Mouse (Mus musculus) stomach, embryonic 15.5 days (tissue): ENCODE results near the gene Gm20388. TPM values are rescaled to one million over a fixed set of nuclear protein-coding genes. Genes with fewer than 3 reads are reported as not detected.

Experiments used
- ATAC-seq: fragments of 200-750 bp; cut with Nextera tagmentation; 2 replicates; pipeline ENCODE4 v1.8.0; 2017; ENCODE audit warnings: low read depth, moderate number of reproducible peaks, moderate TSS enrichment; ENCODE audit not compliant: insufficient read depth, low FRiP score
- H3K27ac ChIP-seq: fragments of 300-500 bp; sonication (generic); 2 replicates; pipeline ENCODE4 v1.5.1; 2015; ENCODE audit warnings: mild to moderate bottlenecking, inconsistent platforms
- H3K27me3 ChIP-seq: fragments of 300-500 bp; sonication (generic); replicated peaks from 2 replicates; pipeline ENCODE4 v1.6.1; 2015; ENCODE audit warnings: inconsistent platforms
- H3K36me3 ChIP-seq: fragments of 300-500 bp; sonication (generic); 2 replicates; pipeline ENCODE4 v1.6.1; 2015; ENCODE audit warnings: inconsistent platforms
- H3K4me1 ChIP-seq: fragments of 300-500 bp; sonication (generic); 2 replicates; pipeline ENCODE4 v1.6.1; 2015; ENCODE audit warnings: inconsistent platforms
- H3K4me2 ChIP-seq: fragments of 300-500 bp; sonication (generic); 2 replicates; pipeline ENCODE4 v1.6.1; 2015; ENCODE audit warnings: mild to moderate bottlenecking, inconsistent platforms
- H3K4me3 ChIP-seq: fragments of 300-500 bp; sonication (generic); replicated peaks from 2 replicates; pipeline ENCODE4 v1.5.1; 2015; ENCODE audit warnings: inconsistent platforms
- H3K9ac ChIP-seq: fragments of 300-500 bp; sonication (generic); 2 replicates; pipeline ENCODE4 v1.6.1; 2015; ENCODE audit warnings: inconsistent platforms
- H3K9me3 ChIP-seq: fragments of 300-500 bp; sonication (generic); 2 replicates; pipeline ENCODE4 v1.6.1; 2016; ENCODE audit warnings: inconsistent platforms
- WGBS: fragments of 180-500 bp; shearing (Covaris S2); methylation state at CpG from one replicate; pipeline ENCODE4 v1.1.7; 2015; 5-methylcytosine and 5-hydroxymethylcytosine counted together
- polyA plus RNA-seq: library from polyadenylated mRNA; unstranded; fragments of >200 nt; fragmentation: Nextera tagmentation; extraction: Ambion mirVana; gene quantifications from 2 replicates; pipeline ENCODE4 v1.2.1, GENCODE M21; 2015

The Gm20388 gene
- polyA plus RNA-seq, 1 experiment from 2014 or later = not detected

GRCm38 (mm10) chr8:122216433-122216832 is 2305.8 kb downstream of the Gm20388 start:
- Histone ChIP-seq H3K4me3 (no peak overlapping the region), H3K4me1 (0 out of 2 replicates have a peak, but pooled peaks cover 3% of the 10 kb centered on the region), H3K27me3 (no peaks in the 10 kb centered on the region), H3K9ac (no peak overlapping the region), H3K36me3 (no peaks in the 10 kb centered on the region), H3K9me3 (no peaks in the 10 kb centered on the region), H3K4me2 (no peak overlapping the region), H3K27ac (no peak overlapping the region)
- no peak for ATAC-seq
- 64% methylated on average over 6 of the region's 6 CpGs for WGBS

DNA sequence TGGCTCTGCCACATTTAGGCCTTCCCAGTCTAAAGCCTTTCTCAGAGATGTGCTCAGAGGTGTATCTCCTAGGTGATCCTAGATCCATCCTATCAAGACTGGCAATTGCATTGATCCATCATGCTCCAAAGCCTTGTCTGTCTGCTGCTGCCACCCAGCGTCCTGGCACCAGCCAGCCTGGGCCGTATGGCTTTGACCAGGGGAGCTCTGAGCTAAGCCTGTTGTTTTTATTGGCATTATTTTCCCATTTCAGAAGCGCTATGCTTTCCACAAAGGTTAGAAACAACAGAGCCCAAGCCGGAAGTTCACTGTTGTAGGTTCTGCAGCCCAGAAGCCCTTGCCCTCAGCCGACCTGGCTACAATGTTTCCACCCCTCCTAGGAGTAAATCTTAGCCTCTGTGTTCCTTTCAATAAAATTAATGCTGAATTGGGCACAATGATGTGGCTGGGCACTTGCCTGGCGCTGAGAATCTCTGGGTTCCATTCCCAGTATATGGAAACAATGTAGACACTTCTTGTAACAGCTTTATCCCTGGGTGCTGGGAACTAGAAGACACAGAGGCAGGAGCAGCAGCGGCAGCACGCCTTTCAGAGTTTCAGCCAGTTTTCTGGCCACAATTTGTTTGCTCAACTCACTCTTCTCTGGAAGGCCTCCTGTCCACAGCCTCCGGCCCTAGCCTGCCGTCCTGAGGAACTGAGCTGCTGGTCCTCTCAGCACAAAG is 2307.0 kb downstream of the Gm20388 start:
- 70% methylated on average over 10 of the region's 10 CpGs for WGBS
- Histone ChIP-seq H3K4me3 (no peak overlapping the region), H3K36me3 (no peaks in the 10 kb centered on the region), H3K9me3 (no peaks in the 10 kb centered on the region), H3K4me1 (0 out of 2 replicates have a peak, but pooled peaks cover 3% of the 10 kb centered on the region), H3K9ac (no peak overlapping the region), H3K27me3 (no peaks in the 10 kb centered on the region), H3K4me2 (no peak overlapping the region), H3K27ac (no peak overlapping the region)
- ATAC-seq = no peak

DNA sequence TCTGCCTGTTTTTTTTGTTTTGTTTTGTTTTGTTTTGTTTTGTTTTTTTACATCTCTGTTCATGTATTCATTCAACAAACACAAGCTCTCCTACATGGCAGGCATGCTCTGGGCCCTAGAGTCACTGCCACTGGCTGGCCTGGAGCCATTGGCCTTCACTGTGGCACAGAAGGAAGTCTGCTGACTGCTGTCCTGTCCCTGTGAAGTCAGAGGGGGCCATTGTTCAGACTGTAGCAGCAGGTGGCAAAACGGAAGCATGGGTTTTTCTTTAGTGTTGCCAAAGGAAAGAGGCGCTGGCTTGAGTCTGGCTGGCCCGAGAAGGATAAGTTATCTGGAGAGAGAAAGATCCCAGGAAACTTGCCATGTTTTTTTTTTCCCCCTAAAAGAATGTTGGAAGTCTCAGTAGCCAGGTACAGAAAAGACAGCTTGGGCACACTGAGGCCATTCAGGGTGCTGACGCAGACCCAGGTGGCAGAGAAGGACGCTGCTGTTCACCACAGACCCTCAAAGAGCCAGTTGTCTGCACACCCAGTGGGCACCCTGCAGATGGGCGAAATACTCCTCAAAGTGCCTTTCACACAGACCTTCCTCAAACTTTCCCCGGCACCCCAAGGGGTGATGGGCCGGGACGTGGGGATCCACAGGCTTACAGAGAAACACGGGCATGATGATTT is 2313.5 kb downstream of the Gm20388 start:
- no peak overlapping the region for H3K27ac ChIP-seq
- H3K9ac ChIP-seq = no peak overlapping the region
- no peaks in the 10 kb centered on the region for H3K36me3 ChIP-seq
- ATAC-seq = no peak
- H3K27me3 ChIP-seq = peaks cover 12% of the 10 kb centered on the region
- no peaks in the 10 kb centered on the region for H3K4me1 ChIP-seq
- H3K9me3 ChIP-seq = no peaks in the 10 kb centered on the region
- WGBS = 77% methylated on average over 10 of the region's 10 CpGs
- no peak overlapping the region for H3K4me3 ChIP-seq
- no peak overlapping the region for H3K4me2 ChIP-seq

- Histone ChIP-seq H3K9ac (no peak overlapping the region), H3K27ac (no peak overlapping the region), H3K27me3 (peaks cover 18% of the 10 kb centered on the region), H3K9me3 (no peaks in the 10 kb centered on the region), H3K36me3 (no peaks in the 10 kb centered on the region), H3K4me2 (no peak overlapping the region), H3K4me1 (0 out of 2 replicates have a peak, but pooled peaks cover 1% of the 10 kb centered on the region), H3K4me3 (no peak overlapping the region)
- WGBS = 70% methylated on average over 6 of the region's 6 CpGs
- ATAC-seq = peak; percentile 58
These were observed 2314.0 kb downstream of the Gm20388 start for GRCm38 (mm10) chr8:122224650-122225022.

DNA sequence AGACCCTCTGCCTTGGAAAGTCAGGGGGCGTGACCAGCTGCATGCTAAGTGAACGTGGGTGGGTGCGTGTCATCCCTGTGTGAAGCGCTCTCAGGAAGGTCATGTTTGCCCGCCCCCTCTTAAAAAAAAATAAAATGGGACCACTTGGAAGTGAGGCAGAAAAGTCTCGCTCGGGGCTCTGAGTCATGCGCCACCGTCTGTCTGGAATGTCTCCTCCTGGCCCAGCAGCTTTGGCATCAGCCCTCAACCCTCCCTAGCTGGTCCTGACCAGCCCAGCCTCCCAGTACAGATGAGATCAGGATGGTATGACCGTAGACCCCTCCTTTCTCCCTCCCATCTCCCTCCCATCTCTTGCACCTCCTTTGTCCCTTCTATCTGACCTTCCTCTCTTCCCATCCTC is 2314.8 kb downstream of the Gm20388 start:
- H3K27ac ChIP-seq = no peak overlapping the region
- H3K27me3 ChIP-seq = peaks cover 23% of the 10 kb centered on the region
- H3K4me3 ChIP-seq = no peak overlapping the region
- H3K4me2 ChIP-seq = no peak overlapping the region
- H3K4me1 ChIP-seq = 0 out of 2 replicates have a peak, but pooled peaks cover 6% of the 10 kb centered on the region
- 55% methylated on average over 10 of the region's 10 CpGs for WGBS
- no peaks in the 10 kb centered on the region for H3K9me3 ChIP-seq
- no peak for ATAC-seq
- no peak overlapping the region for H3K9ac ChIP-seq
- H3K36me3 ChIP-seq = no peaks in the 10 kb centered on the region

DNA sequence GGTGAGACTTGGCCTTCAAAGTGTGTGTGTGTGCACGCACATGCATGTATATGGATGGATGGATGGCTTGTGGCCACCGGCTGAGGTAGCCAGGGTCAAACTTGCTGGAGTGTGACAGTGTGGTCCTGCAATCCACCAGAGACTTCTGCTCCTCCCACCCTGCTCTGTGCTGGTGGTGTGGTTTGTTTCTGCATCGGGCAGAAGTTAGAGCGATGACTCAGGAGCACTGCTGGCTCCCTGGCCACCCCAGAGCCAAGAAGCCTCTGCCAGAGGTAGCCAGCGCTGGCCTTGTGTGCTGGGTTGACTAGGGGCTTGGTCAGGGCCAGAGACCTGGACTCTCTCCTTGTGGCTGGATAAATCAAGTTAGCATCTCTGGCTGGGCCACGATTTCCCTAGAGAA is 2316.7 kb downstream of the Gm20388 start:
- WGBS = 77% methylated on average over 6 of the region's 6 CpGs
- Histone ChIP-seq H3K4me3 (no peak overlapping the region), H3K9me3 (no peaks in the 10 kb centered on the region), H3K36me3 (no peaks in the 10 kb centered on the region), H3K4me1 (peaks cover 16% of the 10 kb centered on the region; the same call in 1 of the 2 replicates), H3K4me2 (no peak overlapping the region), H3K27ac (no peak overlapping the region), H3K27me3 (peaks cover 39% of the 10 kb centered on the region), H3K9ac (no peak overlapping the region)
- ATAC-seq = no peak

GRCm38 (mm10) chr8:122228792-122229575 is 2318.3 kb downstream of the Gm20388 start:
- WGBS = 77% methylated on average over 11 of the region's 11 CpGs
- no peak overlapping the region for H3K27ac ChIP-seq
- no peaks in the 10 kb centered on the region for H3K36me3 ChIP-seq
- no peak overlapping the region for H3K9ac ChIP-seq
- no peak for ATAC-seq
- H3K9me3 ChIP-seq = no peaks in the 10 kb centered on the region
- peaks cover 39% of the 10 kb centered on the region for H3K27me3 ChIP-seq
- H3K4me2 ChIP-seq = no peak overlapping the region
- peaks cover 19% of the 10 kb centered on the region; the same call in 1 of the 2 replicates for H3K4me1 ChIP-seq
- H3K4me3 ChIP-seq = no peak overlapping the region

DNA sequence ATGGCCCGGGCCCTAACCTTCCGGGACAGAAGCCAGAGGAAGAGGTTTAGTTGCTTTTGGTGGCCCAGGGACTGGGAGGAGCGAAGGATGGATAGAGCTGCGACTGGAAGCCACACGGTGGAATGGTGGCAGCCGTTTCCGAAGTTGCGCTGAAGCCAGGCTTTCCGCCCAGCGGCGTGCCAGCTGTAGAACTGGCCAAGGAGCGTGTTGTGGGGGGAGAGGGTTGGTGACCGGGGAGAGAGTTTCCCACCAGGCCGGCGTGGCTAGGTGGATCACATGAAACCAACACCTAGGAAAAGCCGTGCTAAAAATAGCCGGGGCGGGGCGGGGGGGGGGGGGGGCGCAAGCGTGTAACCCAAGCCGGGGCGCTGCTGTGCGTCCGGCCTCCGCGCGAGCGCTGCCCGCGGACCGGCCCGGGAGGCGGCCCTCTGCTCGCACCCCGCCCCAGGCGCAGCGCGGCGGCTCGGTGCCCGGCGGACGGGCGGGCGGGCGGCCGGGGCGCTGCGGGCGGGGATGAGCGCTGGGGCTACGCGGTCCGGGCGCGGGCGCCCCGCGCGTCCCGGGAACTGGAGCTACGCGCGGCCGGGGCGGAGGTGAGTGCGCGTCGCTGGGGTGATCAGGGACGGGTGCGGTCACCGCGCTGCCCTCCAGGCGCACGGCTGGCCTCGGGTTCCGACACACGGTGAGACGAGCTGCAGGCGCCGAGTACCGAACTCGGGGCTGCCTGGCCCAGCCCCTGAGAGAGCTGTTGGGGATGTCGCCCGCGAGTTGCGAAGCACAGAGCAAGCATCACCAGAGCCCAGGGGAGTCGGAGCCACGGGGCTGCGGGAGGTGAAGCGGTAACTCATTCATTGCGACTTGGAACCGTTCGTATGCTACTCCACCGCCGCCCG is 2319.4 kb downstream of the Gm20388 start:
- WGBS = 1% methylated on average over 71 of the region's 98 CpGs
- Histone ChIP-seq H3K27me3 (peaks cover 35% of the 10 kb centered on the region), H3K4me1 (peaks cover 23% of the 10 kb centered on the region), H3K4me2 (peak overlapping the region; percentile 99), H3K9me3 (no peaks in the 10 kb centered on the region), H3K36me3 (no peaks in the 10 kb centered on the region), H3K4me3 (peak overlapping the region; percentile 59), H3K27ac (no peak overlapping the region), H3K9ac (peak overlapping the region; percentile 38)
- peak; percentile 48; the same call in 1 of the 2 replicates for ATAC-seq

DNA sequence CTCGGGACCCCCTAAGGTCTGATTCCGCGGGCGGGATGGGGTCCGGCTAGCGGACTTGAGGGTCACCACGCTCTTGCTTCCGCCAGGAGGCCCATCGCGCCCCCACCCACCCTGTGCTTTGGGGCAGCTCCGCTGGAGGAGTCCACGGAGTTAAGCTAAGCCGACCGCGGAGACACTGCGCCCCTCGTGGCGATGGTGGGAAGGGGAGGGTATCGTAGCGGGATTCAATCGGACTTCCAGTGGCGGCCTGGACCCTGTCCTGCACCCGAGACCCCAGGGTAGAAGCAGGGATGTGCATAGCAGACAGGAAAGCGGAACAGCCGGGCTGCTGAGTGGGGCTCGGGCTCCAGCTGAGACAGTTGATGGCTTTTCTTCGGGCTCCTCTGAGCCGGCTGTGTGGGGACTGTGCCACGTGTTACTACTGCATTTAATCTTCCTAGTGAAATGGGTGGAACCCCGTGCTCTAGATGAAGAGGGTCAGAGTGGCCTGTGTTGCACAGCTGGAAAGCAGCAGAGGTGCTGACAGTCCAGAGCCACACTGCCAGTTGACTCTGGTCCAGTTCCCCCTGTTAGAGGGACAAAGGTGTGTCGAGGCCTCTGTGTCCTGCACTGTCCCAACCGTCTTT is 2320.2 kb downstream of the Gm20388 start:
- no peaks in the 10 kb centered on the region for H3K36me3 ChIP-seq
- no peak overlapping the region for H3K9ac ChIP-seq
- peak; percentile 45 for ATAC-seq
- peak overlapping the region; percentile 59 for H3K4me3 ChIP-seq
- peaks cover 23% of the 10 kb centered on the region for H3K4me1 ChIP-seq
- no peak overlapping the region for H3K27ac ChIP-seq
- peak overlapping the region; percentile 99 for H3K4me2 ChIP-seq
- 6% methylated on average over 26 of the region's 32 CpGs for WGBS
- H3K27me3 ChIP-seq = peaks cover 33% of the 10 kb centered on the region
- no peaks in the 10 kb centered on the region for H3K9me3 ChIP-seq

GRCm38 (mm10) chr8:122234055-122234454 is 2323.4 kb downstream of the Gm20388 start:
- H3K4me3 ChIP-seq = no peak overlapping the region
- H3K9ac ChIP-seq = no peak overlapping the region
- H3K36me3 ChIP-seq = no peaks in the 10 kb centered on the region
- H3K4me1 ChIP-seq = peaks cover 32% of the 10 kb centered on the region
- H3K27me3 ChIP-seq = peaks cover 27% of the 10 kb centered on the region
- WGBS = 29% methylated on average over 11 of the region's 11 CpGs
- no peaks in the 10 kb centered on the region for H3K9me3 ChIP-seq
- H3K4me2 ChIP-seq = no peak overlapping the region
- no peak overlapping the region for H3K27ac ChIP-seq
- ATAC-seq = peak; percentile 29; the same call in 1 of the 2 replicates

DNA sequence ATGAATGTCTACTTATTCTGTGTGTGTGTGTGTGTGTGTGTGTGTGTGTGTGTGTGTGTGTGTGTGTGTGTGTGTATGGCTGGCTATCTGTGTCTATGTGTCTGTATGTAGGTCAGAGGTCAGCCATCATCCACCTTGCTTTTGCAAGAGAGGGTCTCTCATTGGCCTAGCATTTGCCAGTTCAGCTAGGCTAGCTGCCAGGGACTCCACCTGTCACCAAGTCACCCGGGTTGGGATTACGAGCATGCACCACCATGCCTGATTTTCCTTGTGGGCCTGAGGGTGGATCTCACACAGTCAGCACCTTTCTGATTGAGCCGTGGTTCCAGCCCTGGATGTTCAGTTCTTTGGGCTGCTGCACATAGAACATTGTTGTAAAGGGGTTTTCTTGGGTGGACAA is 2325.9 kb downstream of the Gm20388 start:
- Histone ChIP-seq H3K36me3 (no peaks in the 10 kb centered on the region), H3K27ac (no peak overlapping the region), H3K9me3 (no peaks in the 10 kb centered on the region), H3K4me1 (peaks cover 21% of the 10 kb centered on the region), H3K4me3 (no peak overlapping the region), H3K27me3 (peaks cover 5% of the 10 kb centered on the region; the same call in 1 of the 2 replicates), H3K9ac (no peak overlapping the region), H3K4me2 (no peak overlapping the region)
- 92% methylated on average over 3 of the region's 3 CpGs for WGBS
- no peak for ATAC-seq
